Mouse (Mus musculus) c-Kit-positive CD71-positive TER-119-negative erythroid progenitor cells, embryonic 14.5 days (primary cell): ENCODE data around the gene Clec3a.

Source experiments
- DNase-seq: peaks from one replicate; pipeline ENCODE4 v3.0.0-alpha.2; 2013; ENCODE audit warnings: low read depth

Clec3a gene

GRCm38 (mm10) chr8:114417786-114418185, at the start of gene Clec3a:
Gene Clec3a, plus strand, starts transcription at chr8:114418086.
- no peak for DNase-seq

- DNase-seq = peak; percentile 32
Observed at GRCm38 (mm10) chr8:114369038-114369976, 48.6 kb upstream of the Clec3a start.

- DNase-seq = no peak
Observed at GRCm38 (mm10) chr8:114374390-114374789, 43.5 kb upstream of the Clec3a start.

GRCm38 (mm10) chr8:114384189-114384588, 33.7 kb upstream of the Clec3a start:
- no peak for DNase-seq

GRCm38 (mm10) chr8:114387494-114387893, 30.4 kb upstream of the Clec3a start:
- DNase-seq = no peak

- peak; percentile 1 for DNase-seq
Observed at GRCm38 (mm10) chr8:114390465-114391254, 27.2 kb upstream of the Clec3a start.

- DNase-seq = no peak
Observed at GRCm38 (mm10) chr8:114398326-114398725, 19.6 kb upstream of the Clec3a start.

- DNase-seq = no peak
Observed at GRCm38 (mm10) chr8:114399273-114399672, 18.6 kb upstream of the Clec3a start.

- no peak for DNase-seq
Observed at GRCm38 (mm10) chr8:114401679-114402078, 16.2 kb upstream of the Clec3a start.

GRCm38 (mm10) chr8:114411421-114411820, 6.5 kb upstream of the Clec3a start:
- no peak for DNase-seq

GRCm38 (mm10) chr8:114418486-114418885, 600 bp downstream of the Clec3a start:
- DNase-seq = no peak

GRCm38 (mm10) chr8:114418904-114419303, 1.0 kb downstream of the Clec3a start:
- DNase-seq = no peak

GRCm38 (mm10) chr8:114421544-114421943, 3.7 kb downstream of the Clec3a start:
- no peak for DNase-seq

- DNase-seq = peak; percentile 61
Observed at GRCm38 (mm10) chr8:114438236-114438635, 20.4 kb downstream of the Clec3a start.

- DNase-seq = peak; percentile 90
Observed at GRCm38 (mm10) chr8:114439334-114440204, 21.7 kb downstream of the Clec3a start, which contains the start of gene Wwox. Gene Wwox, plus strand, starts transcription at chr8:114439655.

GRCm38 (mm10) chr8:114440205-114440589, 22.3 kb downstream of the Clec3a start:
- DNase-seq = no peak

GRCm38 (mm10) chr8:114441616-114442015, 23.7 kb downstream of the Clec3a start:
- peak; percentile 65 for DNase-seq

GRCm38 (mm10) chr8:114446884-114447283, 29.0 kb downstream of the Clec3a start:
- no peak for DNase-seq

GRCm38 (mm10) chr8:114452278-114452677, 34.4 kb downstream of the Clec3a start:
- no peak for DNase-seq

GRCm38 (mm10) chr8:114452781-114453221, 34.9 kb downstream of the Clec3a start:
- DNase-seq = peak; percentile 40

- no peak for DNase-seq
Observed at GRCm38 (mm10) chr8:114455302-114455701, 37.4 kb downstream of the Clec3a start.

GRCm38 (mm10) chr8:114455953-114456352, 38.1 kb downstream of the Clec3a start:
- DNase-seq = no peak
